Mouse (Mus musculus) ovary, postnatal 36 days (tissue): ENCODE data around the gene Grik5.

Experiments
- DNase-seq: peaks from one replicate; pipeline ENCODE4 v3.0.0; 2022; ENCODE audit warnings: low spot score, mixed read lengths

The Grik5 gene

DNA sequence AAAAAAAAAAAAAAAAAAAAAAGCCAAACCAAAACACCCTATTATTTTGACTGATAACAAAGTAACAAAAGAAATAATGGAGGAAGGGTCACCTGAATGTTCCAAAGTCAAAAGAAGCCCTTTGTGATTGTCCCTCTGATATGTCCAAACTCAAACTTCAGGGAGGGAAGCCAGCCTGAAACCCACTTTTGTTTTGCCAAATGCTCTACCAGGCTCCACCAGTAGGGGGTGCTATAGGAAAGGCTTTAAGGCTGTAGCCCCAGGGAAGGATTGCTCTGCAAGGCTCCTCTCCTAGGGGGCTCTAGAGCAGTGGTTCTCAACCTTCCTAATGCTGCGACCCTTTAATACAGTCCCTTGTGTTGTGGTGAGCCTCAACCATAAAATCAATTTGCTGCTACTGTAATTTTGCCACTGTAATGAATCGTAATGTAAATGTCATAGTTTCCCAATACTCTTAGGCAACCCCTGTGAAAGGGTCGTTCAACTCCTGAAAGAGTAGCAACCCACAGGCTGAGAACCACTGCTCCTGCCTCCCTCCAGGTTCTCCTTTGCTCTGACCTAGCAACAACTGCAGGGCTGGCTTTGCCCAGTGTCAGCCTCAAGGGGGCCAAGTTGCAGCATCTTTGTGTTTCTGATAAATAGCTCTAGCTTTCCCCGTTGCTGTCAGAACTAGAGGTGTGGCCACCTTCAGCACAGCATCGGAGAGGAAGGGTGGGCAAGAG is 42.0 kb downstream of the Grik5 start:
- DNase-seq, result peak; percentile 55

DNA sequence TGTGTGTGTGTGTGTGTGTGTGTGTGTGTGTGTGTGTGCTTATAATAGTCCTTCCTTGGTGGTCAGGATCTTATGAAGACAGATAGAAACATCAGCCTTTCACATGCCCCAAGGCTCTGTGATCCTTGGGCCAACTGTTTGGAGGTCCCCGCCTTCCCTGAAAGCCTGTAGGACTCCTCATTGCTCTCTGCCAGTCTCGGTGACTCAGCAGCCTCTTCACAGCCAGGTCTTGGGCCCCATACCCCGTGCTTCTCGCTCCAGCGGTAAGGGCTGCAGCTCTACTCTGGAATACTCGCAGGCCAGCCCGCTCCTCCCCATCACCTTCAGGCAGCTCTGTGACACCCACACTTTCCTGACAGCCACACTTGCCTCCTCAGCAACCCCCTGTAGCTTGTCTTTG is 45.7 kb downstream of the Grik5 start:
- no peak for DNase-seq

DNA sequence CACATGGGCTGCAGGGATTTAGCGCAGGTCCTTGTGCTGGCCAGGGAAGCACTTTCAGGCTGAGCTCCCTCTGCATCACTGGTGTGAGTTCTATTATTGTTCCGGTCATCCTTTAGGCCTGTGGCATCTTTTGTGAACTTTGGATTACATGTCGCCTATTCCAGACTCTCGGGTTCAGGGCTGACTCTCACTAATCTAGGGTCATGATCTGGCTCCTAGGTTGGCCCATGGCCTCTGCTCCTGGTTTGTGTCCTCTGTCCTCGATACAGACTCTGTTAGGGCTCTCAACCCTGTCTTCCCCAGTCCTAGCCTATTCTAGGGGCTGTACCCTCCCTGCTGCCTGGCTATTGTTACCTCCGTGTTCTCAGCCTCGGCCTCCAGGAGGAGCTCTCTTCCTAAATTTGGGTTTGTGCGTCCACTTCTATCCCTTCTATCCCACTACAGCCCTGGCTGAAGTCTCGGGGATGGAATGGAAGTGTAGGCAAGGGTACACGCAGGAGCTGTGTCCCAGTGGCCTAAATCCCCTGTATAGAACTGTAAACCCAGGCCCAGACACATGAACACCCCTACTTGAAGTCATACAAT is 46.2 kb downstream of the Grik5 start:
- DNase-seq, result peak; percentile 26

DNA sequence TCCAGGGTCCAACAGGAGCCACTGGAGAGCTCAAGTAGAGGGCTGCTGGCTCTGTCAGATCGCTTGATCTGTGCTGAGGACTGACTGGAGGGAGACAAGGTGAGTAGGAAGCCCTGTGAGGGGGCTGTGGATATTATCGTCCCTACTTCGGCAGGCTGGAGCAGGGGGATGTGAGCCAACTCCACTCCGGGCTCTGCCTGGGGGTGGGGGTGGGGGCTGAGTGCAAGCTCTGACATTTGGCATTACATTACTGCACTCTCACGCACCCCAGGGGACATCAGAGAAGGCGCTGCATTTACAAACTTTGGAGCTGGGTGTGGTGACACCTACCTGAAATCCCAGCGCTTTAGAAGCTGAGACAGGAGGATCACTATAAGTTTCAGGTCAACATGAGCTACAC is 60.6 kb downstream of the Grik5 start:
- no peak for DNase-seq

DNA sequence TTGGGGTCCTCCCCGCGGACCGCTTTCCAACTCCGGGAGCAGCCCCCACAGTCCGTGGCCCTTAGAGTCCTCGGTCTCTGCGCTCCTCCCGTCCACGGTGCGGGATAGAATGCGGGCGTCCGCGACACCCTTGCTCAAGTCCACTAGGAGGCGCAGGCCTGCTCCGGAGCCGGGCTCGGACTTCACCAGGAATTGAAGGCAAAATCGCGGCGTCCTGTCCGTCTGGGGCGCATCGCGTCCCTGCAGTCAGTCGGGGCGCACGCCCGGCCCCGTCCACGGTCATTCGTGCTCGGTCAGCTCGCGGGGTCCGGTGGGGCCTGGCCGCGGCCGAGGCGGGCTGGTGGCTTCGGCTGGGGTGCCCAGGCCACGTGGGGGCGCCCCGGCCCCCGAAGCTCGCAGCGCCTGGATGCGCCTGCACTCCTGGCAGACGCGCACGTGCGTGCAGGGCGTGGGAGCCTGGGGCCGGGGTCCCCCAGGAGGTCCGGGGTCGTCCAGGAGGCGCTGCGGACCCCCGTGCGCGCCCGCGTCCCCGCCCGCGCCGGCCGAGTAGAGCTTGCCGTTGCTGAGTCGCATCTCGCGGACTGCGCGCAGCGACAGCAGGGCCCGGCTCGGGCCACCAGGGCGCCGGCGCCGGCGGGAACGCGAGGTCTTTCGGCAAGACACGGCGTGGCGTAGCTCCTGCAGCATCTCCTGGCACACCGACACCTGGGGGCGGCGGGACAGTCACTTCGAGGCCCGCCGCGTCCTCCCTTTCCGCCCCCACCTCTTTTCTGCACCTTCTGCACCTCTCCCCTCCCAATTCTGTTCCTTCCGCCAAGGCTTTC is 61.8 kb downstream of the Grik5 start:
- DNase-seq, result peak; percentile 28

DNA sequence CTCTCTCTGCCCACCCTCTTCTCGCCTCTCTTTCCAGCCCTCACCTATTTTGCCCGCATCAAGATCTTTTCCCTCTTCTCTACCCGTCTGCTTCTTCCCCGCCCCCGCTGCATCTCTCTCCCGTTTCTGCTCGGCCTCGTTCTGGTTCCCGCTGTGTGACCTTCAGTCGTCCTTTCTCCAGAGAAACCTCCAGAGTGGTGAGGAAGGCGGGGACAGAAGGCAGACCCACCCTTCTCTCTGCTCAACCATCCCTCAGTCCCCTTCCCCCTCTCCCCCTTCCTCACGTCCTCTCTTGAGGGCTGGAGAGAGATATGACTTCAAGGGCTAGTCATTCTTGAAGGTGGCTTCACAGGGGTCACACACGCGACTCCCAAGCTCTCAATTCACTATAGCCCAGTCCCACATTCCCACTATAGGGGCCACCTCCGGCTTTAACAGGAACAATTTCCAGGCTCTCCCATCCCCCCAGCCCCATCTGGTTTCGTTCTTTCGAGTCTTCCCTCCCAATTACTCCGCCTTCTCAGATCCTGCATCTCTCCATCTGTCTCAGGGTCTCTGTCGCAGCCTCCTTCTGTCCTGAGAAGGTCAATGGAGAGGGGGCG is 62.9 kb downstream of the Grik5 start:
- DNase-seq, result no peak

DNA sequence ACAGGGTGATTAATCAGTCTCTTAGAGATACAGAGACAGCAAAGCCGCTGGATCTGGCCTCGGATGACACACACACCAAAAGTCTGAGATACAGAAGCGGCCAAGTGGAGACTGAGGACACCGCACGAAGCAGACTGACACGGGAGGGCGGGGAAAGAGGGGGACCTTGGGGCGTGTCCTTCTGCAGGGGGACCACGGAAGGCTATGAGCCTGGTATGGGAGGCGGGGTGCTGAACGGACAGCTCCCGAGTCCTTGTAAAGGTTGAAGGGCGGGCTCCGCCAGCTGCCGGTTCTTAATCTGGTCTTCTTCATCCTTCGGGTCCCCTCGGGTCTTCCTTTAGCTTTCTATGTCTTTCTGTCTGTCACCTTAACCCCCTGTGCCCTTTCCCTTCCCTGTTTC is 63.5 kb downstream of the Grik5 start:
- peak; percentile 73 for DNase-seq

DNA sequence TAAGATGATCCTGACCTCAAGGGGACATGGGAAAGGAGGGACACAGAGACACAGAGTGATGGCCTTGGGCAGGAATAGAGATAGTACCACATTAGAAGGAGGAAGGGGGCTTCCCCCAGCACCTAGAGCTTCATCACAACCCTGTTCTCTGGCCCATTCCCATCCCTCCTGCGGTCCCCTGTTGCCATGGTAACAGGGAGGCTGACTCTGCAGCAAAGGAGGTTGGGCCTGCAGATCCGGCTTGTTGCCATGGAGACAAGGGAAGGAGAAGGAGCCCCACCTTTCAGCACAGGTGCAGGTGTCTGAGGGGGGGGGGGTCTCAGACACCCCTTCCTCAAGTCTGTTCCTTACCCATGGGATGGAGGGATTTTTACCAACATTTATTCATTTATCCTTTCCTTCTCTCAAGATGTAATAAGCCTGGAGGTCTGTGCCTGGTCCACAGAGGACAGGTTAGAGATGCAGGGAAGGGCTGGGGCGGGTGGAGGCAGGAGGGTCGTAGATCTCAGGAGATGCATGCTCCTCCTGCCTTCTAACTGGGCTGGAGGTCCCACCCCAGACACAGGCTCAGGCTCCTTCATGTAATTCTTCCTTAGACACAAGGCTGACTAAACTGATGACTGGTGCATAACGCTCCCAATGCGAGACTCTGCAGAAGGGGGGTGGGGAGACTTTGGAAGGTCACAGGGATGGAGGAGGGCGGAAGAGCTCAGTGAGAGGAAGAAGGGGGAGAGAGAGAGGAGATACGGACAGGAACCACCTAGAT is 64.4 kb downstream of the Grik5 start:
- no peak for DNase-seq

DNA sequence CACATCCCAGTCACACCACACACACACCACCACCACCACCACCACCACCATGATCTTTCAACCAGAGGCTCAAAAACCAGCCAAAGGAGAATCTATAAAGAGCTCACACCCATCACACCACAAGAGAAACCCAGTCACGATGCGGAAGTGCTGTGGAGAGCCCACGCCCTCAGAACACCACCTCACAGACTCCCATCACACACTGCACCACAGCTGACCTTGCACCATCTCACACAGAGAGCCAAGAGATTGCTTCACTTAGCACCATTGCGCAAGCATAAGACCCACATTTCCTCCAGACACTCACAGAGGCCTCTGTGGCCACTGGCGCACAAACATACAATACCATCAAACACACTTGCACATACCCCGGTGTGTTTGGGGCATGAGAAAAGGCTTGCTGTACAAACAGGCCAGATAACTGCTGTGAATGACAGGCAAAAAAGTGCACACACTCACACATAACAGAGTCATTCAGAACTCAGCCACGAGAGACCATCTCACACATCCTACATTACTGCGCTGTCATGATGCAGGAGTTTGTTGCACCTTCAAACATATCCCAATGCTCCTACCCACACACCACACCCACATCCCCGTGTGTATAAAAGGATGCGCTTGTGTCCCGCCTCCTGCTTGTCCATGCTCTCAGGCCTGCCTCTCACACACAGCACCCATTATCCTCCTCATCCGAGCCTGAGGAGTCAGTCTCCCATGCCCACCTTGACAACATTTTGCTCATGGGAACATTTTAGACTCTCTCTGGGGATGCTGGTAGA is 65.4 kb downstream of the Grik5 start:
- DNase-seq, result no peak

DNA sequence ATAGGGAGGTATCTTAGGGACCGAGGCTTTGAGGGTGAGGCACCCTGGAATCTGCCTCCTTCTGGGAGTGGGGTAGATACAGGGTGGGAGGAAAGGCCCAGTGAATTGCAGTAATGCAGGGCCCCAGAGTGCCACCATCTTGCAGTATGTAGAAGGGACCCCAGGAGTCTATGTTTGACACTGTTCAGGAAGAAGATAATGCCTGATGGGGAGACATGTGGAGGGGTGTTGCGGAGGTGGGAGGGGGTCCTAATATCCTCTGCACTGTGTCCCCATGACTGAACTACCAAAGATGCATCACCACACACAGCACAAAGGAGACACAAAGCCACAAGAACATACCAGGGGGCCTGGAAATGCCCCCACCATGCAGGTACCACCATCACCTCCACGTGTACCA is 66.0 kb downstream of the Grik5 start:
- DNase-seq, result no peak

DNA sequence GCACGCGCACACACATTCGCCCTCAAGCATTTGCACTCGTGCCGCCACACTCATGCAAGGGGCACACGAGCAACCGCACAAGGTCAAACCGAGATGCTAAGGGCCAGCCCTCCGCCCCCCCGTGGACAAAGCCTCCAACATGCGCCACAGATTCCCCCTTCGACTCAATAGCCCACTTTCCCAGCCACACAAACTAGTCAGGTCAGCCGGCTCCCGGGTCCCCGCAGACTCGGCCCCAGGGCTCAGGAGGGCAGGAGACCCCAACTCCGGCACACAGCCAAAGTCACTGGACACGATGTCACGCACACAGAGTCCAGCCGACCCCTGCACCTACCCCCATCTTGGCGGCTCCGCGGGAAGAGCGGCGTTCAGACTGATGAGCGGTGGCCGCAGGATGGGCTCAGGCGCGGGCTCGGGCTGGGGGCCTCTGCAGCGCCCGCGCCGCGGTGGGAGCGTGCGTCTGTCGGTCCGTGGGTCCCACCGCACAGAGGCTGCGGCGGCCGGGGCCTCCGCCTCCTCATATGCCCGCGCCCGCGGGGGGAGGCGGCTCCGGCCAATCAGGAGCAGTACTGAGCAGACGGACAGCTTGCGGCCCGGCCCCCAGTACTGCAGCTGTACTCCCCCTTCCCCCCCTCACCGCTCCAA is 66.6 kb downstream of the Grik5 start, which contains the start of gene Atp1a3:
Gene Atp1a3 (minus strand): TSS at position 538 of the 645 bp plus-strand sequence.
- no peak for DNase-seq

DNA sequence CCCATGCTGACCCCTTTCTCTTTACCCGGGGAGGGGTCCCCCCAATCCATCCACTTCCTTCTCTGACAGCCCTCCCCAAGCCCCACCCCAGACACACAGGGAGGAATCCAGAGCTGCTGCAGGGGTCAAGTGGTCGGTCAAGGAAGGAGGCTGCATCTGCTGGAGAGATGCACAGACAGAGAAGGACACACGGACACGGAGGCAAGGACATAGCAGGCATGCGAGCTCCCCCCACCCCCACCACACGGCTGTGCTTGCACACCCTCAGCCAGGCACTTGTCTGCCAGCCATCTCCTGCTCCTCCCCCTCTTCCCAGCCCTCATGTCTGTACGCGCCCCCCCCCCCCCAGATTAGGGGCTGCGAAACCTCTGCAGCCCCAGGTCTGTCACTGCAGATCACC is 67.3 kb downstream of the Grik5 start:
- DNase-seq, result no peak

DNA sequence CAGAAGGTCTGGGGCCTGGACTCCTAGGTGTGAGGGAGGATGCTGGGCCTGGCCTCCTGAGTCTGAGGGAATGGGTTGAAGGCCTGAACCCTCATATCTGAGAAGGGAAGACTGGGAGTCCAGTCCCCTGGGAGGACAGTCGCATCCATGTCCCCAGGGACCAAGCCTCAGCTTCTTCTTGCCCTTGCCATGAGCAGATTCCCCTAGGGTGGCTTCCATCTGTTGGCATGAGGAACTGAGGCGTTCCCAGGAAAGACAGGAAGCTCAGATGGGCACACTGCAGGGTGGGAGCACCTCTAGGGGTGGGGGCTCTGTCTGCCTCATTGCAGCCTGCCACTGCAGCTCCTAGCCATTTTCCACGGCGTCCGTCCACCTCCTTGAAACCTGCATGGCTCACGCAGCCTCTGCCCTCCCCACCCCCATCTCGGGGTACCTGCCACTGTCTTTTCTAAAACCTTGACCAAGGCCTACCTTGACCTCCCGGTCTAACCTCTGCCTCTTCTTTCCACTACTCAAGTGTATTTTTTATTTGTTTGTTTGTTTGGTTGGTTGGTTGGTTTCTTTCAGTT is 68.2 kb downstream of the Grik5 start:
- DNase-seq, result no peak

DNA sequence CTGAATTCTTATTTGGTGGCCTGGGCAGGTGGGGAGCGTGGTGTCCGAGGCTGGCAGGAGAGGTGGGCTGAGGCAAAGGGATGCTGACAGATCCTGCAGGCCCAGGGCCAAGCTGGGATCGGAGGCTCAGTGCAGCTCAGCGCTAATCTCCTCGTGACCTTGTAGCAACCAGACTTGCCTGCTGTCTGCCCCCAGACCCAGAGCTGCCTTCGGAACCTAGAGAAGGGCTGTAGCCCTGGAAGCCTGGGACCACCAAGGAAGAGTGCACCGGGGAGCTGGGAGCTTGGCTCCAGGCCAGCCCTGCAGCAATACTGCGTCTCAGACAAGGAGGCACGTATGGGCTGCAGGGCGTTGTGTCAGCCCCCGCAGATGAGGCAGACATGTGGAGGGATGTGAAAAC is 68.9 kb downstream of the Grik5 start:
- no peak for DNase-seq

DNA sequence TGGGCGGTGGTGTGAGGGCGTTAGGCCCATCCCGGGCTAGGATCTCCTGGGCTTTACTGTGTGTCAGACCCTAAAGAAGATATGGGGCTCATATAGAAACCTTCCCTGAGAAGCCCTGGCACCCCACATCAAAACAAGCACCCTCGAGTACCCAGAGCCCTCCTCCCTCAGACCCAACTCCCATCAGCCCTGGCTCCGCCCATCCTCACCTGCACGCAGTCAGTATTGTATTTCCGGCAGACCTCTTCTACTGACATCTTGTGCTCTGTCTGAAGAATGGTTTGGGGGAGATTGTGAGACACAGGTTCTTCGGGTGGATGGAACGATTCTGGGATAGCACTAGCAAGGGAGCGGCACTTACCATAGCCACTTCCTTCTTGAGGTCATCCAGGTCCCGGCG is 71.4 kb downstream of the Grik5 start:
- DNase-seq, result no peak

DNA sequence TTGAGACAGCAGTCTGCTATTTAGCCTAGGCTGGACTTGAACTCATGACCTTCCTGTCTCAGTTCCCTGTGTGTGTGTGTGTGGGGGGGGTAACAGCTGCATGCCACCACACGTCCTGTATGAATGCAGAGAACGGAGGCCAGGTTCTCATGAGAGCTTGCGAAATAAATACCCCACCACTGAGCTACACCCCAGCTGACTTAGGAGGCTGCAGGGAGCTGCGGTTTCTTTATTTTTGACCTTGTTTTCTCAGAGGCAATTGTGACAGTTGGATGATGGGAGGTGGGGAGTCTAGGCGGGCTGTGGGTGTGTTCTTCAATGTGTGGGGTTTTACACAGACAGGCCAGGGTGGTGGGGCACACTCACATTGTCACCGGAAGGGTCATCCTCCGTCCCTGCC is 71.9 kb downstream of the Grik5 start:
- DNase-seq, result no peak

DNA sequence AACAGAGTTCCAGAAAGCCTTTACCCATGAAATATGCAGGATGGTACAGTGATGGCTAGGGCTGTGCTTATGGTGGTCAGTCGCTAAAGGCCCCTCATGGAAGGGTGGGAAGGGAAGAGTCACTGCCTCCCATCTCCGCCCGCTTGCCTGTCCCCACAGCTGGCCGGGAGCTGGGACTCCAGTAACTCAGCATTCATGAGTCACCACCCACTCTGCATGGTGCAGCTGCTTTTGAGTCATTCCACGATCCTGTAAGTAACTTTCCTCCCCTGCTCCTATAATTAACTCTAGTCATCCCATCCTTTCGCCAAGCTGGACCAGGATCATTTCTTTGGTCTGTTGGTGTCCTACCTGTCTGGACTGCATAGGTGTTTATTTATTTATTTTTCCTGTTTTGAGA is 79.1 kb downstream of the Grik5 start:
- no peak for DNase-seq

DNA sequence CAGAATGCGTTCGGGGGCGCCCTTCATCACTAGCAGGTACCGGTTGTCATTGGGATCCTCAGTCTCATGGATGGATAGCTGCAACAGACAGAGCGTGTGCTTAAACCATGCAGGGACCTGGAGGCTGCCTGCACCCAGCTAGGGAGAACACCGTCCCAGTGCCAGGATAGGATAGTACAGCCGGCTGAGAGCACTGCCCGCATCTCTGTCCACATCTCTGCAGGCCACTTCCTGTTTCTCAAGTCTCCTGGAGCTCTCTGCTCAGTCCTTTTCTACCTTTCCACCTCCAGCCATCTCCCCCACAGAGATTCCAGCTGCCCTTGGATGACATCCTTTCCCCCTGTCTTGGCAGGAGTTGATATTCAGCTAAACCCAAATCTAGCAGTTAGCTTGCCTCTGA is 81.7 kb downstream of the Grik5 start:
- no peak for DNase-seq

DNA sequence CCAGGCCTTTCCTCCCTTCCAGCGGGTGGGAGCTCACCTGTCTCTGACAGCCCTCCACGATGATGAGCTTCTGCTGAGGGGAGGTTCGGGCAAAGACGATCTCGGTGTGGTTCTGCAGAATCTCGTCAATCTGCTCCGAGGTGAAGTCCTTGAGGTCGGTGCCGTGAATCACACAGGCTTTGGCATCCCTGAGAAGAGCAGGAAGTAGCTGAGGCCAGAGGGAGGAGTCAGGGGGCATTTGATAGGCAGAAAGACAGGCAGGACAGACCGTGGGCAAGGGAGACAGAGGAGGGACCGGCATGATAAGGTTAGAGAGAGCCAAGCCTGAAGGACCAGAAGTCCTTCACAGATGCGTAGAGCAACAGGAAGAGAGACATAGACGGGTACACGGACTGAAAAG is 84.2 kb downstream of the Grik5 start:
- DNase-seq, result no peak

DNA sequence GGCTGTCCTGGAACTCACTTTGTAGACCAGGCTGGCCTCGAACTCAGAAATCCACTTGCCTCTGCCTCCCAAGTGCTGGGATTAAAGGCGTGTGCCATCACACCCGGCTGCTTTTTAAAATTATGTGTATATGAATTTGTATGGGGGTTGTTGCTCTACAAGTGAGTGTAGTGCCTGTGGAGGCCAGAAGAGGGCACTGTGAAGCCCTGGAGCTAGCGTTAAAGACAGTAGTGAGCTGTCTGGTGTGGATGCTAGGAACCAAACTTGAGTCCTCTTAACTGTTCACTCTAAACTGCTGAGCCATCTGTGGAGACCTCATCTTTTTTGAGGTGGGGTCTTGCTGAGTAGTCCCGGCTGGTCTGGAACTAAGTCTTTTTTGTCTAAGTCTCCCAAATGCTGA is 86.3 kb downstream of the Grik5 start:
- no peak for DNase-seq
